Mouse (Mus musculus) lung, embryonic 16.5 days (tissue): Measurements from ENCODE around the gene Nos1ap. TPM values are rescaled to one million over a fixed set of nuclear protein-coding genes. Genes with fewer than 3 reads are reported as not detected.

ENCODE experiments used
- ATAC-seq: fragments of 200-750 bp; cut with Nextera tagmentation; 2 replicates; pipeline ENCODE4 v1.8.0; 2017; ENCODE audit warnings: low read depth, mild to moderate bottlenecking, moderate library complexity
- H3K27ac ChIP-seq: fragments of 300-500 bp; sonication (generic); 2 replicates; pipeline ENCODE4 v1.5.1; 2014; ENCODE audit warnings: mild to moderate bottlenecking, control low read depth, low read length
- H3K27me3 ChIP-seq: fragments of 300-500 bp; sonication (generic); 2 replicates; pipeline ENCODE4 v1.6.1; 2014; ENCODE audit warnings: low read depth, low read length, mixed read lengths; ENCODE audit not compliant: control insufficient read depth, insufficient read depth
- H3K36me3 ChIP-seq: fragments of 300-500 bp; sonication (generic); 2 replicates; pipeline ENCODE4 v1.6.1; 2014; ENCODE audit warnings: low read length; ENCODE audit not compliant: control insufficient read depth, insufficient read depth
- H3K4me1 ChIP-seq: fragments of 300-500 bp; sonication (generic); replicated peaks from 2 replicates; pipeline ENCODE4 v1.6.1; 2014; ENCODE audit warnings: low read length, mixed read lengths; ENCODE audit not compliant: control insufficient read depth, insufficient read depth
- H3K4me2 ChIP-seq: fragments of 300-500 bp; sonication (generic); 2 replicates; pipeline ENCODE4 v1.6.1; 2014; ENCODE audit warnings: low read depth, low read length, control low read depth
- H3K4me3 ChIP-seq: fragments of 300-500 bp; sonication (generic); 2 replicates; pipeline ENCODE4 v1.5.1; 2014; ENCODE audit warnings: mild to moderate bottlenecking, low read length, control low read depth
- H3K9ac ChIP-seq: fragments of 300-500 bp; sonication (generic); 2 replicates; pipeline ENCODE4 v1.6.1; 2014; ENCODE audit warnings: low read length, control low read depth
- H3K9me3 ChIP-seq: fragments of 300-500 bp; sonication (generic); 2 replicates; pipeline ENCODE4 v1.6.1; 2016; ENCODE audit warnings: low read length; ENCODE audit not compliant: control insufficient read depth
- WGBS: fragments of 180-500 bp; shearing (Covaris S2); extraction: QIAGEN DNeasy Blood & Tissue Kit; methylation state at CpG from one replicate; pipeline ENCODE4 v1.1.7; 2014; 5-methylcytosine and 5-hydroxymethylcytosine counted together
- polyA plus RNA-seq: library from polyadenylated mRNA; unstranded; fragments of >200 nt; fragmentation: Nextera tagmentation; extraction: Ambion mirVana; gene quantifications from 2 replicates; pipeline ENCODE4 v1.2.1, GENCODE M21; 2015

The Nos1ap gene
- polyA plus RNA-seq, 1 experiment from 2014 or later = 7.1 TPM

DNA sequence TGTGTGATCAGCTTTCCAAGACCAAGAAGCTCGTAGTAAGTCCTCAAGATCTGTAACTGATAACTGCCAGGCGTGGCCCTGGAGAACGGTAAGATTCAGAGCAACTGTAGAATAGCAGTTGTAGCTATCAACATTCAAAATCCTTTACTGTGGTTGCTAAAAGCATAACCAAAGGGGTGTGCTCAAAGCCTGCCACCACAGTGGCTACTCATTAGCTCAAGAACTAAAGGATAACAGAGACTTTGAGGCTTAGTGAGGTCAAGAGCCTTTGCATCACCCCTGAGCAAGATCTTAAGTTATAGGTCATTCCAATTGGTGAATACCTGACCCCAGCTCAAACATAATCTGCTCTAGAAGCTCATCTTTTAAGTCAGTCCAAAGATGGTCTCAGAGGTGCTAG lies 134.3 kb downstream of the Nos1ap start:
- WGBS = 68% methylated on average over 3 of the region's 3 CpGs

DNA sequence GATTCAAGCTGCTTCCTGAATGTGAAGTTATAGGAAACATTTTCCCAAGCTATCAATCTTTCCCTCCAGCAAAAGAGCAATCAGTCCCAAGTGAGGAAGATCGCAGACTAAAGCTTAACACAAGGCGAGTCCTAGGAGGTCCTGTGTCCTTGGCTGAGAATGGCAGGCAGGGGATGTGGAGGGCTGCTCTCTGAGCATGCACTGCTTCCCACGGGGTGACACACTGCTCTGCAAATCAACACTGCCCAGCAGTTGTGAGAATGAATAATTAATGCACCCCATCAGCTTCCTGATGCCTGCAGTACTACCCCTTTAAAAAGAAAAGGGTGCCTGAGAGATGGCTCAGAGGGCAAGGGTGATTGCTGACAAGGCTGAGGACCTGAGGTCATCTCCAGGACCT lies 136.2 kb downstream of the Nos1ap start:
- Histone ChIP-seq H3K27ac (no peak overlapping the region), H3K9ac (no peak overlapping the region), H3K9me3 (no peaks in the 10 kb centered on the region), H3K27me3 (no peaks in the 10 kb centered on the region), H3K4me1 (peaks cover 6% of the 10 kb centered on the region), H3K36me3 (no peaks in the 10 kb centered on the region), H3K4me2 (no peak overlapping the region), H3K4me3 (no peak overlapping the region)
- WGBS = 13% methylated on average over 3 of the region's 3 CpGs
- no peak for ATAC-seq

More for the DNA sequence above, 134.3 kb downstream of the Nos1ap start:
- Histone ChIP-seq H3K4me1 (peaks cover 6% of the 10 kb centered on the region), H3K4me3 (no peak overlapping the region), H3K36me3 (no peaks in the 10 kb centered on the region), H3K27ac (no peak overlapping the region), H3K27me3 (no peaks in the 10 kb centered on the region), H3K4me2 (no peak overlapping the region), H3K9ac (no peak overlapping the region), H3K9me3 (no peaks in the 10 kb centered on the region)
- ATAC-seq = no peak

GRCm38 (mm10) chr1:170448244-170448643 lies 141.4 kb downstream of the Nos1ap start:
- H3K27ac ChIP-seq = no peak overlapping the region
- ATAC-seq = no peak
- H3K4me2 ChIP-seq = no peak overlapping the region
- H3K36me3 ChIP-seq = no peaks in the 10 kb centered on the region
- H3K27me3 ChIP-seq = no peaks in the 10 kb centered on the region
- H3K4me1 ChIP-seq = peaks cover 3% of the 10 kb centered on the region; the same call in 1 of the 2 replicates
- H3K4me3 ChIP-seq = no peak overlapping the region
- H3K9ac ChIP-seq = no peak overlapping the region
- H3K9me3 ChIP-seq = no peaks in the 10 kb centered on the region
- WGBS = 38% methylated on average over 2 of the region's 2 CpGs

GRCm38 (mm10) chr1:170445458-170445857 lies 144.2 kb downstream of the Nos1ap start:
- WGBS = 52% methylated on average over 3 of the region's 3 CpGs
- no peak for ATAC-seq

DNA sequence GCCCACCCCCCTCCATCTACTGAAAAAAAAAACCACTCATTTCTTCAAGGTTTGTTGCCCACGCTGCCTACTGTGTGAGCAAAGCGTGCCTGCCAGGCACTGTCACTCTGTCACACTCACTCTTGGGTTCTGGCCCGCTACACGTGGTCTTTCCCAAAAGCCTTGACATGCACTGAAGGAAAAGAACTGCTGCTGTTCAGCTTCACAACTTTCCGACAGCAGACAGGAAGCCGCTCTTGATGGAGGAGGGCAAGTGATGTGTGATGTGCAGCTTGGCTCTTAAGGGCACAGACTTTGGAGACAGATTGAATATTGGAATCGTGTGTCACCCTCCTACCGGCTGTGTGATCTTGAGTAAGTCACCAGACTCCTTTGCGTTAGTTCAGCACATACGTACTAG lies 149.3 kb downstream of the Nos1ap start:
- Histone ChIP-seq H3K4me1 (no peaks in the 10 kb centered on the region), H3K27ac (no peak overlapping the region), H3K4me2 (no peak overlapping the region), H3K36me3 (no peaks in the 10 kb centered on the region), H3K4me3 (no peak overlapping the region), H3K9me3 (no peaks in the 10 kb centered on the region), H3K27me3 (no peaks in the 10 kb centered on the region), H3K9ac (no peak overlapping the region)
- no peak for ATAC-seq
- WGBS = 73% methylated on average over 10 of the region's 10 CpGs

More at GRCm38 (mm10) chr1:170445458-170445857, 144.2 kb downstream of the Nos1ap start:
- Histone ChIP-seq H3K4me3 (no peak overlapping the region), H3K9ac (no peak overlapping the region), H3K27me3 (no peaks in the 10 kb centered on the region), H3K9me3 (no peaks in the 10 kb centered on the region), H3K36me3 (no peaks in the 10 kb centered on the region), H3K4me1 (peaks cover 3% of the 10 kb centered on the region; the same call in 1 of the 2 replicates), H3K27ac (no peak overlapping the region), H3K4me2 (no peak overlapping the region)

- no peaks in the 10 kb centered on the region for H3K9me3 ChIP-seq
- 66% methylated on average over 7 of the region's 7 CpGs for WGBS
- no peaks in the 10 kb centered on the region for H3K27me3 ChIP-seq
- no peaks in the 10 kb centered on the region for H3K36me3 ChIP-seq
- no peak overlapping the region for H3K4me3 ChIP-seq
- ATAC-seq = no peak
- no peak overlapping the region for H3K9ac ChIP-seq
- no peaks in the 10 kb centered on the region for H3K4me1 ChIP-seq
- H3K4me2 ChIP-seq = no peak overlapping the region
- no peak overlapping the region for H3K27ac ChIP-seq
These were observed 151.1 kb downstream of the Nos1ap start for GRCm38 (mm10) chr1:170438471-170439151.

DNA sequence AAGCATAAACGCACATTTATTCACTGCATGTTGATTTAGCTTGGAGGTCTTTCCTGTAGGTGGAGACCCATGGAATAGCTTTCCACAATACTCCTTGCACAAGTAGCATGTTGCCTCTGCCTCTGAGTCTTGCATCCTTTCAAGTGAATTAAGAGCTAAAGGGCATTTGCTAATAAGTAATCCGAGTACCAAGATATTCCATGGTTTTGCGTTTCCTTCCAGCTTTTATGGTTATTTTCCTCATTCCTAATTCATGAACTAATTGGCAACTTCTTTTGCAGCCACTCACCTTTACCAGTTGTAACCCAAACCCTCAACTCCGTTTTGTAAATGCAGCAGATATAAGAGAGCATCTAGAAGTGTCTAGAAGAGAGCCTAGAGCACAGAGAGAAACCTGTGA lies 155.5 kb downstream of the Nos1ap start:
- WGBS = 83% methylated on average over 4 of the region's 4 CpGs
- Histone ChIP-seq H3K36me3 (no peaks in the 10 kb centered on the region), H3K9me3 (no peaks in the 10 kb centered on the region), H3K27me3 (no peaks in the 10 kb centered on the region; the same call in 1 of the 2 replicates), H3K4me1 (no peaks in the 10 kb centered on the region), H3K9ac (no peak overlapping the region), H3K4me2 (no peak overlapping the region), H3K4me3 (no peak overlapping the region), H3K27ac (no peak overlapping the region)
- ATAC-seq = no peak

GRCm38 (mm10) chr1:170433661-170434060 lies 156.0 kb downstream of the Nos1ap start:
- Histone ChIP-seq H3K4me3 (no peak overlapping the region), H3K9ac (no peak overlapping the region), H3K36me3 (no peaks in the 10 kb centered on the region), H3K4me1 (no peaks in the 10 kb centered on the region), H3K4me2 (no peak overlapping the region), H3K27ac (no peak overlapping the region), H3K9me3 (no peaks in the 10 kb centered on the region), H3K27me3 (no peaks in the 10 kb centered on the region; the same call in 1 of the 2 replicates)
- ATAC-seq = no peak

DNA sequence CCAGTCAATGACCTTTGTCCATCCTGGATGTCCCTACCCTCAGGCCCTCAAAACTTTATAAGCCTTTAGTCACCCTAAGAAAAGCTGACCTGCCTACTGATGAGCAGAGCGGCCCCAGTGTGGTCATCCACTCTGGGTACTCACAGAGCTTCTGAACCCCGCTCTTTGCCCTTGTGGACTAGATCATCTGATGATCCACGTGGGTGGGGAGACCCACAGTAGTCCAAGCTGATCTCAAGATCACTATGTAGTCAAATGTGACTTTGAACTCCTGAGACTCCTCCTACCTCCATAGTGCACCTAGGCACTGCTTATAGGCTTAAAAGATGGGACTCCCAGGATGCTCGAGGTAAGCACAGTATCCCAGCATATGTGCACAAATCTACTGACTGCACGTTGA lies 157.4 kb downstream of the Nos1ap start:
- no peaks in the 10 kb centered on the region for H3K9me3 ChIP-seq
- no peak for ATAC-seq
- no peaks in the 10 kb centered on the region; the same call in 1 of the 2 replicates for H3K27me3 ChIP-seq
- no peak overlapping the region for H3K4me2 ChIP-seq
- no peak overlapping the region for H3K4me3 ChIP-seq
- H3K36me3 ChIP-seq = no peaks in the 10 kb centered on the region
- 83% methylated on average over 5 of the region's 5 CpGs for WGBS
- H3K4me1 ChIP-seq = no peaks in the 10 kb centered on the region
- H3K27ac ChIP-seq = no peak overlapping the region
- H3K9ac ChIP-seq = no peak overlapping the region
